Mouse (Mus musculus) left cerebral cortex, adult 18-20 months (tissue): ENCODE measurements around the gene Cenps. TPM values are rescaled to one million over a fixed set of nuclear protein-coding genes. Genes with fewer than 3 reads are reported as not detected.
A peak's percentile ranks its signal among the peaks of the same experiment; 100 is the strongest.

ENCODE experiments used
- DNase-seq, 2 experiments: peaks; one replicate each; pipeline ENCODE4 v3.0.0; 2021 to 2022; ENCODE audit warnings: low spot score in 2 of 2, mixed read lengths in 1 of 2
- total RNA-seq, 2 experiments: library from RNA; stranded (reverse); gene quantifications; 2 replicates each; pipeline ENCODE4 v1.2.3; 2021

Cenps gene
- total RNA-seq, 2 experiments from 2014 or later = 26.4 to 31.4 TPM

- no peak for DNase-seq
These were observed 21.8 kb upstream of the Cenps start for GRCm38 (mm10) chr4:149159203-149159602.

DNA sequence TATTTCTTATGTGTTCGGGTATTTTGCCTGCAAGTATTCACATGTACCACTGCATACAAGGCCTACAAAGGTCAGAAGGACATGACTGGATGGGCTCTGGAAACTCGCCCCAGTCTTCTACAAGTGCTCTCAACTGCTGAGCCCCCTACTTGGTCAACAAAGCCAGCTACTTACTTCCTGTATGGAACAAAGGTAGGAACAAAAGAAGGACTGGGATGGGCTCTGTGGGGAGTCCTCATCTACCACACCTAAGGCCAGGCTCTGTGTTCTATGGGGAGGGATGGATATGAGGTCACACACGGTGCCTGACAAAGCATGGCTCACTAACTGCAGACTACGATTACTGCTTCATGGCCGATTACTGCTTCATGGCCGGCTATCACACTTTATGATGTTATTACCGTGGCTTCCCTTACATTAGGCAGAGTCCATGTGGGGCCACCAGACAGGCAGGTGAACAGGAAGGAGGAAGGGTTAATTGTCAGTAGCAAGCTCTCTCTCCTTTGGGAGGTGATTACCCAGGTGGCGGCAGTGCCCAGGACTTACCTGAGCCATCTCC, 20.1 kb upstream of the Cenps start:
- no peak for DNase-seq

- DNase-seq = no peak
These were observed 18.3 kb upstream of the Cenps start for GRCm38 (mm10) chr4:149155711-149156110.

- no peak for DNase-seq
These were observed 17.4 kb upstream of the Cenps start for GRCm38 (mm10) chr4:149154859-149155258.

GRCm38 (mm10) chr4:149150721-149151120, 13.3 kb upstream of the Cenps start:
- no peak for DNase-seq

GRCm38 (mm10) chr4:149150256-149150655, 12.8 kb upstream of the Cenps start:
- no peak for DNase-seq

DNA sequence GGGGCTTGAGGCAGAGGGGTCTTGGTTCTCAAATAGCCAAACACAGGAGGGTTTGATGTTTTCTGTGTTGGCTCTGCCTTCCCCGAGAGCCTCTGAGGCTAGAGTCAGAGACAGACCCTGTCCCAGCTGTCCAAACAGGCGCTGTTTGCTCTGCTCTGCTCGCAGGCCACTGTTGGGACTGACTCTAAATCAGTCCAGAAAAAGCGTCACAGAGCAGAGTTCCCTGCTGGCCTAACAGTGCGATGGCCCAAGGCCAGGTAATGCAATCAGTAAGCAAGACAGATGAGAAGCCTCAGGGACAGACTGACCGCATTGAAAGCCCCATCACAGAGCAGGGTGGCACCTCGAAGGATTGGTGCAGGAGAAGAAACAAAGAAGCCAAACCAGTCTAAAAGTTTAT, 12.2 kb upstream of the Cenps start:
- DNase-seq = no peak

GRCm38 (mm10) chr4:149149196-149149595, 11.8 kb upstream of the Cenps start:
- DNase-seq = no peak

DNA sequence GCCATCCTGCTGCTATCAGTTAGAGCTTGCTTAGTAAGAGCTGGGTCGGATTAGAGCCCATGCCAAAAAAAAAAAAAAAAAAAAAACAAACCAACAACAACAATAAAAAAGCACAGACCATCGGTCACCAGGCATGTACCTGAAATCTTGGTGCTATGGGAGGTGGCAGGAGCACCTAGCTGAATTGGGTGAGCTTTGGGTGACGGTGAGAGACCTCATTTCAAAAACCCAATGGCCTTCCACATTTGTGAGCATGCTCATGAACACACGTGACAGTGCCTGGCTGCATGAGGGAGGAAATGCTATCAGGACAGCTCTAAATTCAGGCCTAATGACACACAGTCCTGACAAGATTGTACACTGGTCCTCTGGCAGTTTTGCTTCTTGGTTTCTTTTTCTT, 10.7 kb upstream of the Cenps start:
- no peak for DNase-seq

- DNase-seq = no peak
These were observed 10.1 kb upstream of the Cenps start for GRCm38 (mm10) chr4:149147528-149147927.

DNA sequence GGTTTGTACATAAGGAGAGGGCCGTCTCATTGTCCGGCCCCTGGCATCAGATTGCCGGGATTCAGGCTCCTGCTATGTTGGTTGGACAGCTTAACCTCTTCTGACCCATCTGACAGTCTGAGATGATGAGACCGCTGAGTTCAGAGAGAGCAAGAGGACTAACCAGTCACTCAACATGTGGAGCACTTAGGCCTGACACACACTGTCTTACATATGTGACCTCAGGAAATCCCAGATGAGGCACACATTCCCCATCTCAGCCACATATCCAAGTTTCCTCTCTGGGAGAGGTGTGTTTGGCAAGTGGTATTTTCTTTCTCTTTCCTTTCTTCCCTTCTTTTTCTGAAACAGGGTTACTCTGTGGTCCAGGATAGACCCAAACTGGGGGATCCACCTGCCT, 7.7 kb upstream of the Cenps start:
- no peak for DNase-seq

- DNase-seq = peak; percentile 83
These were observed 7.0 kb upstream of the Cenps start for GRCm38 (mm10) chr4:149144459-149144858.

DNA sequence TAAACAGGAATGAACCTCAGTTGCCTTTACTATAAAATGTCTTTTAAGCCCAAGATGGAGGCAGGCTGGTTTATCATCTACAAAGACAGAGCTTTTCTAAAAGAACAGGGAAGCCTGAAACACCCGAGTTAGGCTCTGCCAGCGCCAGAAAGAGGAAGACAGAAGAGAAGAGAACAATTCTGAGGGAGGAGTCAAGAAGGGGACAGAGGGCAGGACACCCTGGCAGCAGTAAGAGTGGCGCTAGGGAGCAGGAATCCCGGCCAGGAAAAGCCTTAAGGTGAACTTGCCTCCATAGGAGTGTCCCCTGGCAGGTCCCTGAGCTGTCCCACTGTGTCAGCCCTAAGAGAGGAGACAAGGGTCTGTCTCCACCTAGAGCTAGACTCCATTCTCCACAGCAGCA, 6.2 kb upstream of the Cenps start:
- DNase-seq = no peak

DNA sequence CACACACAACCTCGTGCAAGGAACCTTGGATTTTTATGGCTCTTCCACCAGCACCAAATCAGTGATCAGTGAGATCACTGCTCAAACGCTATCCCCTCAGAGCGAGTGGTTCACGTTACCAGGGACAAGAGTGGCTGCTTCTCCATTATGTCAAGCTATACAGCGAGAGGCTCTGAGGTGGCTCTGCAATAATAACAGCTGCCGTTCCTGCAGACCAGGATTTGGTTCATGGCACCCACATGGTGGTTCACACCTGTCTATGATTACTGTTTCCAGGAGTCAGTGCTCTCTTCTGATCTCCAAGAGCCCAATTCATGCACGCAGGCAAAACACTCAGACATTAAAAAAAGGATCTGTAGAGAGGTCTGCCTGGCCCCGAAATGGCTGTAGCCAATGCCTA, 1.1 kb upstream of the Cenps start:
- DNase-seq = no peak

- DNase-seq = no peak
These were observed 1.1 kb downstream of the Cenps start for GRCm38 (mm10) chr4:149136116-149136850.

GRCm38 (mm10) chr4:149133395-149133794, 4.0 kb downstream of the Cenps start:
- no peak for DNase-seq

DNA sequence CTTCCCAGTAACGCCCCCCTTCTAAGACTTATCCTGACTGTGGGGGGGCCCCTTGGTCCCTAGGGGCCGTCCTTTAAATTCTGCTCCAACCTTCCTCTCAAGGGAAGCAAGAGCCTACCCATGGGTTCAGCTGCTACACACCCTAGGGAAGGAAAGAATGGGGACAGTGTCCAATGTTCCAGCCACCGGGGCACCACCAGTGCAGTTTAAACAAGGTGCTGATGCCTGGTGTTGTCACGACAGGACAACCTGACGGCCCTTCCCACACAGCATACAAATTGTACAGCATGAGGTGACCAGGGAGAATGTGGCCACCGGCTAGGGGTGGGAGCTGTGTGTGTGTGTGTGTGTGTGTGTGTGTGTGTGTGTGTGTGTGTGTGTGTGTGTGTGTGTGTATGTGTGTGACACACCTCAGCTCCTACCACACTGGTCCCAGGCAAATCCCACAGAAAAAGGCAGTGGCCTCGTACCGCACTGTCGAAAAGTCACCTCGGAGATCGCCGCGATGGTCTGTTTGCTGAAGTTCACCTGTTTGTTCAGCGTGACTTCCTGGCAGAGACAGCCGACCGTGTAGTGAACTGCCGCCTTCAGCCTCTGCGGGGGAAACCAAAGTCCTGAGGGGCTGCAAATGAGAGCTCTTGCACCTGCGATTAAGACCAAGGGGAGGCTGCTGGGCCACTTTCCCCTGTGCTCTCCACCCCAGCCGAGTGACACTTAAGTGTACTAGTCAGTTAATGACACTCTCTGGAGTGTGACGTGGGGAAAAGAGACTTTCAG, 5.5 kb downstream of the Cenps start:
- no peak for DNase-seq

- DNase-seq = no peak
These were observed 6.2 kb downstream of the Cenps start for GRCm38 (mm10) chr4:149131021-149131752.

- DNase-seq = peak in 1 of 2 experiments; percentile 32
These were observed 9.0 kb downstream of the Cenps start for GRCm38 (mm10) chr4:149128467-149128866.

GRCm38 (mm10) chr4:149126663-149127062, 10.8 kb downstream of the Cenps start, which contains the start of gene Cort:
Gene Cort, minus strand, starts transcription at chr4:149126763.
- no peak for DNase-seq

DNA sequence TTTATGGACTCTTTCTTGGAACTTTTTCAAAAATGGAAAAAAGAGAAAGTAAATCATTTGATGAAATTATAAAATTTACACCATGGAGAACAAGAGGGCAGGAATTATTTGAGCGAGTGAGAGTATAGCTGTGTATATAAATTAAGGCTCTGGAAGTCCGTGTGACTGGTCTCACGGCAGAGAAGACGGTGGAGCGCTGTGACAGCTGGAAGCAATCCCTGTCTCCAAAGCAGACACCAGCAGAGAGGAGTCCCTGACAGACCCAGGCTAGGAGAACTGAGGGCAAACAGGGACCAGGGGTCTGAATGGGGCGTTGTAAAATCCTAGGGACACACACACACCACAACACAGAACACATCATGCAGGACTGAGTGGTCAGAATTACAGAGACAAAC, 11.3 kb downstream of the Cenps start:
- DNase-seq = no peak
